Mouse (Mus musculus) hindbrain, embryonic 13.5 days (tissue): ENCODE data around the gene Aldh3b3. TPM values are rescaled to one million over a fixed set of nuclear protein-coding genes. Genes with fewer than 3 reads are reported as not detected.

Experiments
- ATAC-seq: fragments of 200-750 bp; cut with Nextera tagmentation; 2 replicates; pipeline ENCODE4 v1.8.0; 2017; ENCODE audit warnings: moderate TSS enrichment; ENCODE audit not compliant: low FRiP score
- H3K27ac ChIP-seq: fragments of 300-500 bp; sonication (generic); 2 replicates; pipeline ENCODE4 v1.5.1; 2015; ENCODE audit warnings: inconsistent platforms, mild to moderate bottlenecking, moderate library complexity
- H3K27me3 ChIP-seq: fragments of 300-500 bp; sonication (generic); 2 replicates; pipeline ENCODE4 v1.6.1; 2015; ENCODE audit warnings: mild to moderate bottlenecking, inconsistent platforms
- H3K36me3 ChIP-seq: fragments of 300-500 bp; sonication (generic); 2 replicates; pipeline ENCODE4 v1.6.1; 2015; ENCODE audit warnings: mild to moderate bottlenecking, inconsistent platforms
- H3K4me1 ChIP-seq: fragments of 300-500 bp; sonication (generic); replicated peaks from 2 replicates; pipeline ENCODE4 v1.6.1; 2015; ENCODE audit warnings: inconsistent platforms
- H3K4me2 ChIP-seq: fragments of 300-500 bp; sonication (generic); 2 replicates; pipeline ENCODE4 v1.6.1; 2015; ENCODE audit warnings: inconsistent platforms, mild to moderate bottlenecking, moderate library complexity
- H3K4me3 ChIP-seq: fragments of 300-500 bp; sonication (generic); 2 replicates; pipeline ENCODE4 v1.5.1; 2015; ENCODE audit warnings: mild to moderate bottlenecking, inconsistent platforms
- H3K9ac ChIP-seq: fragments of 300-500 bp; sonication (generic); 2 replicates; pipeline ENCODE4 v1.6.1; 2015; ENCODE audit warnings: mild to moderate bottlenecking, inconsistent platforms
- H3K9me3 ChIP-seq: fragments of 300-500 bp; sonication (generic); 2 replicates; pipeline ENCODE4 v1.6.1; 2016; ENCODE audit warnings: inconsistent platforms
- WGBS: fragments of 180-500 bp; shearing (Covaris S2); methylation state at CpG from one replicate; pipeline ENCODE4 v1.1.7; 2015; 5-methylcytosine and 5-hydroxymethylcytosine counted together
- polyA plus RNA-seq: library from polyadenylated mRNA; unstranded; fragments of >200 nt; fragmentation: Nextera tagmentation; extraction: Ambion mirVana; gene quantifications from 2 replicates; pipeline ENCODE4 v1.2.1, GENCODE M21; 2015

Gene Aldh3b3
- polyA plus RNA-seq, 1 experiment from 2014 or later: not detected

GRCm38 (mm10) chr19:3985261-3985681 is 26.8 kb downstream of the Aldh3b3 start:
- ATAC-seq: no peak
- H3K4me1 ChIP-seq: peaks cover 27% of the 10 kb centered on the region
- 14% methylated on average over 8 of the region's 8 CpGs for WGBS
- H3K4me3 ChIP-seq: no peak overlapping the region
- H3K9me3 ChIP-seq: no peaks in the 10 kb centered on the region; the same call in 1 of the 2 replicates
- no peak overlapping the region for H3K9ac ChIP-seq
- no peak overlapping the region for H3K27ac ChIP-seq
- no peaks in the 10 kb centered on the region for H3K36me3 ChIP-seq
- no peak overlapping the region for H3K4me2 ChIP-seq
- H3K27me3 ChIP-seq: no peaks in the 10 kb centered on the region

DNA sequence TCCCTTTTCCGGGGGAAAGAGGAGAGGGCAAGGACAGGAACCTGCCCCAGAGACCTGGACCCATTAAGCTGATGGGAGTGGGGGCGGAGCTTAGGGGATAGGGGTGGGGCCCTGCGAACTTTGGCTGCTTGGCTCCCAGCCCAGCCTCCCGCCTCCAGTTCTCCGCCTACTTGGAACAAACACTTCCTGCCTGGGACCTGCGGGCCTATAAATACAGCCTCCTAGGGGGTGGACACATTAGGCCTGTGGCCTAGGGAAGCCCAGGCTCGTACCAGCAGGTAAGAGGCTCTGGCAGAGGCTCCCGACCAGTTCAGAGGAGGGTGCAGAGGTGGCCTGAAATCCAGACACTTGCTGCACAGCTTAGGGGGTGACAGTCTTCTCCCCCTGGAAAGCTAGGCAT is 27.9 kb downstream of the Aldh3b3 start, which contains the start of gene Acy3:
Gene Acy3 (plus strand): TSS at position 237 of the 400 bp plus-strand sequence.
- WGBS: 19% methylated on average over 8 of the region's 8 CpGs
- Histone ChIP-seq H3K9me3 (no peaks in the 10 kb centered on the region; the same call in 1 of the 2 replicates), H3K9ac (no peak within 1 kb of the TSS), H3K27ac (no peak within 1 kb of the TSS), H3K4me3 (no peak within 1 kb of the TSS), H3K36me3 (no peaks in the 10 kb centered on the region), H3K4me1 (peaks cover 33% of the 10 kb centered on the region), H3K4me2 (no peak within 1 kb of the TSS), H3K27me3 (no peaks in the 10 kb centered on the region)
- ATAC-seq: no peak

DNA sequence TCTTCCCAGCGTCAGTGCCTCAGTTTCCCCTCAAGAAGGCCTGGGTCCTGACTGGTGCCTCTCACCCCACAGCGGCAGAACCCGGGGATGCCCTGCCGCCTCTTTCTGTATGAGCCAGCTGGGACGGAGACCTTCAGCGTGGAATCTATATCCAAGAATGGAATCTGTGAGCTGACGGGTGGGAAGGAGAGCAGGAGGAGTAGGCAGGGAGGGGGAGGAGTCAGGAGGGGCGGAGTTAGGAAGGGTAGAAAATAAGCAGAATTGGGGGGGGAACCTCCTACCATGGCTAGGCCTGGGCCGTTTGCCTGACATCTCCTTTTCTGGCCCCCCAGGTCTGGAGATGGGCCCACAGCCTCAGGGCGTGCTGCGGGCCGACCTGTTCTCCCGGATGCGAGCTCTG is 29.6 kb downstream of the Aldh3b3 start:
- WGBS: 93% methylated on average over 13 of the region's 14 CpGs
- Histone ChIP-seq H3K9me3 (no peaks in the 10 kb centered on the region; the same call in 1 of the 2 replicates), H3K4me1 (peaks cover 33% of the 10 kb centered on the region), H3K4me3 (no peak overlapping the region), H3K36me3 (no peaks in the 10 kb centered on the region), H3K27ac (no peak overlapping the region), H3K4me2 (no peak overlapping the region), H3K27me3 (no peaks in the 10 kb centered on the region), H3K9ac (no peak overlapping the region)
- no peak for ATAC-seq

GRCm38 (mm10) chr19:3988750-3989149 is 30.3 kb downstream of the Aldh3b3 start:
- no peaks in the 10 kb centered on the region for H3K27me3 ChIP-seq
- H3K4me2 ChIP-seq: no peak overlapping the region
- no peaks in the 10 kb centered on the region for H3K36me3 ChIP-seq
- WGBS: 83% methylated on average over 4 of the region's 4 CpGs
- H3K4me1 ChIP-seq: peaks cover 26% of the 10 kb centered on the region
- H3K27ac ChIP-seq: no peak overlapping the region
- no peak overlapping the region for H3K4me3 ChIP-seq
- ATAC-seq: no peak
- H3K9me3 ChIP-seq: no peaks in the 10 kb centered on the region; the same call in 1 of the 2 replicates
- no peak overlapping the region for H3K9ac ChIP-seq

DNA sequence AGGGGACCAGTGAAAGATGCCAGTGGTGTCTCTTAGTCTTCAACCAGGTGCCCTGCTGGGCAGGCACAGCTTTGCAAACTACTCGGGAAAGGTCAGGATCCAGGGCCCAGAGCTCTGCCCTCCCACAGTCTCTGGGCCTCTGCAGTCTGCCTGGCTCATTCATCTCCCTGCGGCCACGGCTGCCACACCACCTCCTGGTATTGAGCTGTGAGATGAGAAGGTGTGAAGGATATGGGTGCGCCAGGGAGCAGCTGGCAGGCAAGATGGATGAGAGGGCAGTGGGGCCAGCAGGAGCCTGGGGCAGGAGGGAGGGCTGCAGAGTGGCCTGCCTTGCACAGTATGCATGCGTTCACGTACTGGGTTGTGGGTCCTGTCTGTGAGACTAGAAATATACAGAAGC is 32.4 kb downstream of the Aldh3b3 start:
- no peak overlapping the region for H3K4me2 ChIP-seq
- peaks cover 13% of the 10 kb centered on the region for H3K4me1 ChIP-seq
- H3K4me3 ChIP-seq: no peak overlapping the region
- H3K27ac ChIP-seq: no peak overlapping the region
- H3K36me3 ChIP-seq: no peaks in the 10 kb centered on the region
- no peaks in the 10 kb centered on the region for H3K27me3 ChIP-seq
- H3K9ac ChIP-seq: peak overlapping the region; percentile 43
- H3K9me3 ChIP-seq: no peaks in the 10 kb centered on the region; the same call in 1 of the 2 replicates
- 42% methylated on average over 6 of the region's 6 CpGs for WGBS
- ATAC-seq: no peak

- Histone ChIP-seq H3K27me3 (no peaks in the 10 kb centered on the region), H3K4me1 (peaks cover 6% of the 10 kb centered on the region), H3K27ac (no peak overlapping the region), H3K36me3 (no peaks in the 10 kb centered on the region), H3K4me2 (no peak overlapping the region), H3K9ac (no peak overlapping the region), H3K4me3 (no peak overlapping the region), H3K9me3 (no peaks in the 10 kb centered on the region; the same call in 1 of the 2 replicates)
- WGBS: 91% methylated on average over 3 of the region's 3 CpGs
- ATAC-seq: no peak
Measured at GRCm38 (mm10) chr19:3991562-3991961, 33.1 kb downstream of the Aldh3b3 start.

DNA sequence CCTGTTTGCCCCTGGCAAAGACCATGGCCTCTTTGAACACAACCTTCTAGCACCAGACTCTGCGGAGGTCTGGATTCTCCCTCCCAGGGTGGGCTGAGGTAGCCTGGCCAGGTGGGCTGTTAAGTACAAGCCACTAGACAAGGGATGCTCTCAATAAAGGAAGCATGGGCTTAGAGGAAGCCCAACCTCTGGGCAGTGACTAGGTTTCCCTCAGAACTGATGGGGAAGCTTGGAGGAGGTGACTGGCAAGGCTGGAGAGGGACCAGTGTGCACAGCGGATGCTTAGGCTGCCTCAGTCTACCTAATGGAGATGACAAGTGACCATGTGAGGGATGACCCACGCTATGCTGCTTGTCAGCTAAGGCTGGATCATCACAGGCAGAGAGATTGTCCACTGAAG is 33.5 kb downstream of the Aldh3b3 start:
- H3K4me3 ChIP-seq: no peak overlapping the region
- WGBS: 89% methylated on average over 3 of the region's 3 CpGs
- H3K9ac ChIP-seq: no peak overlapping the region
- peaks cover 6% of the 10 kb centered on the region; the same call in 1 of the 2 replicates for H3K4me1 ChIP-seq
- H3K27me3 ChIP-seq: no peaks in the 10 kb centered on the region
- no peak for ATAC-seq
- H3K27ac ChIP-seq: no peak overlapping the region
- H3K36me3 ChIP-seq: no peaks in the 10 kb centered on the region
- no peak overlapping the region for H3K4me2 ChIP-seq
- no peaks in the 10 kb centered on the region; the same call in 1 of the 2 replicates for H3K9me3 ChIP-seq

DNA sequence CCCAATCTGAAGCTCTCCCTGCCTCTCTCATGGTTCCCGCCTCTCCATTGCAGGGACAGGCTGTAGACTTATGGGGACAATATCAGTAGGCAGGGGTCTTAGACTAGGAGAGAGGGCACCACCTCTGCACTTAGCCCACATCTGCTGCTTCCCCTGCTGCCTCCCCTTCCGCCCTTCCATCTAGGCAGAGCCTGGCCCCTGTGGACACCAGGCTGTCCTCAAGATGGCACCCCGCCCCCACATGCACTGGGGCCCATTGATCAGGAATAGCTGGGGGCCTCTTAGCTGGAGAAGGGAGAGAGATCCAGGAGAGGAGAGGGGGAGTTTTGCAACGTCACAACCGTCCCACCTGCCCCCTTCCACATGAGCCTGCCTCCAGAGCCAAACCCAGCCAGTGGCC is 34.0 kb downstream of the Aldh3b3 start, which contains the start of gene Tbx10:
Gene Tbx10 (plus strand): TSS at position 337 of the 400 bp plus-strand sequence.
- no peaks in the 10 kb centered on the region for H3K27me3 ChIP-seq
- no peak for ATAC-seq
- no peaks in the 10 kb centered on the region for H3K36me3 ChIP-seq
- H3K9ac ChIP-seq: no peak within 1 kb of the TSS
- H3K27ac ChIP-seq: no peak within 1 kb of the TSS
- H3K4me2 ChIP-seq: no peak within 1 kb of the TSS
- 58% methylated on average over 5 of the region's 5 CpGs for WGBS
- no peak within 1 kb of the TSS for H3K4me3 ChIP-seq
- H3K9me3 ChIP-seq: no peaks in the 10 kb centered on the region; the same call in 1 of the 2 replicates
- H3K4me1 ChIP-seq: peaks cover 6% of the 10 kb centered on the region; the same call in 1 of the 2 replicates

DNA sequence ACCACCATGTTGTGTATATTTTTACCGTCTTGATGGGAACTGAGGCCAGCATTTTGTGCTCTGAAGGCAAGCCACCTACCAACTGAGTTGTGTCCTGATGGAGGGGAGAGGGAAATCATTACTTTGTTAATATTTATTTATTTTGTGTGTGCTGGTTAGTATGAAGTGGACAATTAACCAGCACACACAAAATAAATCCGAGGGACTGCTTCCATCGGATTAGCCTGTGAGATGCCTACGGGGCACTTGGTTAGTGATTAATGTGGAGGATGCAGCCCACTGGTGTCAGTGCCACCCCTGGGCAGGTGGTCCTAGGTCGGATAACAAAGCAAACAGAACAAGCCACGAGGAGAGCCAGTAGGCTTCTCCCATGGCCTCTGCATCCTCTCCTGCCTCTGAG is 36.5 kb downstream of the Aldh3b3 start:
- no peaks in the 10 kb centered on the region; the same call in 1 of the 2 replicates for H3K27me3 ChIP-seq
- H3K4me2 ChIP-seq: no peak overlapping the region
- no peak overlapping the region for H3K27ac ChIP-seq
- 72% methylated on average over 6 of the region's 6 CpGs for WGBS
- no peaks in the 10 kb centered on the region for H3K36me3 ChIP-seq
- ATAC-seq: no peak
- no peak overlapping the region for H3K4me3 ChIP-seq
- H3K4me1 ChIP-seq: peaks cover 12% of the 10 kb centered on the region
- no peak overlapping the region for H3K9ac ChIP-seq
- H3K9me3 ChIP-seq: no peaks in the 10 kb centered on the region

- 88% methylated on average over 3 of the region's 3 CpGs for WGBS
- H3K27ac ChIP-seq: no peak overlapping the region
- no peak overlapping the region for H3K4me3 ChIP-seq
- H3K9me3 ChIP-seq: no peaks in the 10 kb centered on the region
- H3K4me2 ChIP-seq: no peak overlapping the region
- peaks cover 12% of the 10 kb centered on the region for H3K4me1 ChIP-seq
- no peak overlapping the region for H3K9ac ChIP-seq
- H3K36me3 ChIP-seq: no peaks in the 10 kb centered on the region
- H3K27me3 ChIP-seq: no peaks in the 10 kb centered on the region; the same call in 1 of the 2 replicates
- no peak for ATAC-seq
Measured at GRCm38 (mm10) chr19:3995505-3995904, 37.1 kb downstream of the Aldh3b3 start.

GRCm38 (mm10) chr19:3996106-3996505 is 37.7 kb downstream of the Aldh3b3 start:
- H3K27ac ChIP-seq: no peak overlapping the region
- H3K27me3 ChIP-seq: no peaks in the 10 kb centered on the region; the same call in 1 of the 2 replicates
- WGBS: 79% methylated on average over 7 of the region's 7 CpGs
- H3K4me3 ChIP-seq: no peak overlapping the region
- no peak overlapping the region for H3K4me2 ChIP-seq
- no peak for ATAC-seq
- H3K36me3 ChIP-seq: no peaks in the 10 kb centered on the region
- H3K9me3 ChIP-seq: no peaks in the 10 kb centered on the region
- peaks cover 10% of the 10 kb centered on the region for H3K4me1 ChIP-seq
- H3K9ac ChIP-seq: no peak overlapping the region

DNA sequence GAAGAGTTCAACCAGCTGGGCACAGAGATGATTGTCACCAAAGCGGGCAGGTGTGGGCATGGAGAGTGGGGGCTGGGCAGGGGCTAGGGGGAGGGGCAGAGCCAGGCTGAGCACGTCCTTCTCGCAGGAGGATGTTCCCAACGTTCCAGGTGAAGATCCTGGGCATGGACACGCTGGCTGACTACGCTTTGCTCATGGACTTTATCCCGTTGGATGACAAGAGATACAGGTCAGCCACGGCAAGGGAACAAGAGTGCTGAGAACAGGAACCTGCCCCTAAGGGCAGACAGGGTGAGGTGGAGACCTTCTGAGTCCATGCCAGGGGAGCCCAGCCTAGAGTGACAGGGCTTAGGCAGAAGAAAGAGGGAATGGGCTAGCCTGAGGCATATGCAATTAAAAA is 38.3 kb downstream of the Aldh3b3 start:
- H3K4me1 ChIP-seq: peaks cover 16% of the 10 kb centered on the region
- H3K9me3 ChIP-seq: no peaks in the 10 kb centered on the region
- no peaks in the 10 kb centered on the region for H3K36me3 ChIP-seq
- no peak overlapping the region for H3K27ac ChIP-seq
- 84% methylated on average over 8 of the region's 8 CpGs for WGBS
- no peak overlapping the region for H3K4me2 ChIP-seq
- ATAC-seq: no peak
- H3K27me3 ChIP-seq: no peaks in the 10 kb centered on the region; the same call in 1 of the 2 replicates
- H3K9ac ChIP-seq: no peak overlapping the region
- H3K4me3 ChIP-seq: no peak overlapping the region

DNA sequence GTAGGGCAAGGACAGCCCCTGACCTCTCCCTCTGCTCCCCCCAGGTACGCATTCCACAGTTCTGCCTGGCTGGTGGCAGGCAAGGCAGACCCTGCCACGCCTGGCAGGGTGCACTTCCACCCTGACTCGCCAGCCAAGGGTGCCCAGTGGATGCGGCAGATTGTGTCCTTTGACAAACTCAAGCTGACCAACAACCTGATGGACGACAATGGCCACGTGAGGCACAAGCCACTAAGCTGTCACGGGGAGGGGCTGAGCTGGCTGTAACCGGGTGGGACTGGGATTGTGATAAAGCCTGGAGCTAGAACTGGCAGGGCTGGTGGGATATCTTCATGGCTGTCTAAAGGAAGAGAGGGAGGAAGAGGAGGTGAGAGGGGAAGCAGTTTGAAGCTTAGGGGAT is 38.8 kb downstream of the Aldh3b3 start:
- Histone ChIP-seq H3K4me1 (peaks cover 19% of the 10 kb centered on the region), H3K36me3 (no peaks in the 10 kb centered on the region), H3K9ac (no peak overlapping the region), H3K9me3 (no peaks in the 10 kb centered on the region), H3K27ac (no peak overlapping the region), H3K4me3 (no peak overlapping the region), H3K4me2 (no peak overlapping the region), H3K27me3 (no peaks in the 10 kb centered on the region; the same call in 1 of the 2 replicates)
- ATAC-seq: no peak
- 66% methylated on average over 8 of the region's 8 CpGs for WGBS
